Mouse (Mus musculus) embryonic facial prominence, embryonic 15.5 days (tissue): Measurements from ENCODE around the gene Krtap5-4. TPM values are rescaled to one million over a fixed set of nuclear protein-coding genes. Genes with fewer than 3 reads are reported as not detected.

ENCODE experiments used
- ATAC-seq: fragments of 200-750 bp; cut with Nextera tagmentation; 2 replicates; pipeline ENCODE4 v1.8.0; 2017; ENCODE audit warnings: low read depth, moderate TSS enrichment; ENCODE audit not compliant: insufficient number of reproducible peaks, low FRiP score, low TSS enrichment
- H3K27ac ChIP-seq: fragments of 300-500 bp; sonication (generic); replicated peaks from 2 replicates; pipeline ENCODE4 v1.5.1; 2015; ENCODE audit warnings: mild to moderate bottlenecking, inconsistent platforms
- H3K27me3 ChIP-seq: fragments of 300-500 bp; sonication (generic); 2 replicates; pipeline ENCODE4 v1.6.1; 2015; ENCODE audit warnings: inconsistent platforms
- H3K36me3 ChIP-seq: fragments of 300-500 bp; sonication (generic); 2 replicates; pipeline ENCODE4 v1.6.1; 2015; ENCODE audit warnings: mild to moderate bottlenecking, inconsistent platforms
- H3K4me1 ChIP-seq: fragments of 300-500 bp; sonication (generic); 2 replicates; pipeline ENCODE4 v1.6.1; 2015; ENCODE audit warnings: inconsistent platforms
- H3K4me2 ChIP-seq: fragments of 300-500 bp; sonication (generic); replicated peaks from 2 replicates; pipeline ENCODE4 v1.6.1; 2015; ENCODE audit warnings: mild to moderate bottlenecking, inconsistent platforms
- H3K4me3 ChIP-seq: fragments of 300-500 bp; sonication (generic); replicated peaks from 2 replicates; pipeline ENCODE4 v1.5.1; 2015; ENCODE audit warnings: mild to moderate bottlenecking, inconsistent platforms
- H3K9ac ChIP-seq: fragments of 300-500 bp; sonication (generic); 2 replicates; pipeline ENCODE4 v1.6.1; 2015; ENCODE audit warnings: inconsistent platforms
- H3K9me3 ChIP-seq: fragments of 300-500 bp; sonication (generic); replicated peaks from 2 replicates; pipeline ENCODE4 v1.6.1; 2016; ENCODE audit warnings: inconsistent platforms
- WGBS: fragments of 180-500 bp; shearing (Covaris S2); methylation state at CpG from one replicate; pipeline ENCODE4 v1.1.7; 2015; 5-methylcytosine and 5-hydroxymethylcytosine counted together
- polyA plus RNA-seq: library from polyadenylated mRNA; unstranded; fragments of >200 nt; fragmentation: Nextera tagmentation; extraction: Ambion mirVana; gene quantifications from 2 replicates; pipeline ENCODE4 v1.2.1, GENCODE M21; 2015

Gene Krtap5-4
- polyA plus RNA-seq, 1 experiment from 2014 or later = 0.21 TPM

- Histone ChIP-seq H3K9ac (no peak overlapping the region), H3K4me1 (peaks cover 9% of the 10 kb centered on the region), H3K4me3 (no peak overlapping the region), H3K27me3 (no peaks in the 10 kb centered on the region), H3K4me2 (no peak overlapping the region), H3K36me3 (no peaks in the 10 kb centered on the region), H3K9me3 (no peaks in the 10 kb centered on the region), H3K27ac (peak overlapping the region; percentile 68)
- 71% methylated on average over 3 of the region's 3 CpGs for WGBS
- ATAC-seq = no peak
Measured at GRCm38 (mm10) chr7:142342247-142342640, 38.9 kb downstream of the Krtap5-4 start.

DNA sequence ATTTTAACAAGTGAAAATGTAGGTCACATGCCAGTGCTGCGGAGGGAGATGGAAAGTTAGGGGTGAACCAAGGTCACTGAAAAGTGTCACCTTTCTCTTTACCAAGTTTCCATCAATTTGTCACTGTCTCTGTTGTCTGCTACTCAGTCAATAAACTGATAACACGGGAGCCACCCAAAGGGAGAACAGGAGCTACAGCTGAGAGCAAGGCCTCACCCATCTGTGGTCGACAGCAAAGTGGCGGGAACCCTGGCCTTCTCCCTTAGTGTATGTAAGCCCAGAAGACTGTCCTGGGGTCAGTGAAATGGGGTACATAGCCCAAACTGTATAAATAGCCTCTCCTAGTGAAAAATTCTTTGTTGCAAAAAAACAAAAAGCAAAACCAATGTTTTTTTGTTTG lies 44.2 kb downstream of the Krtap5-4 start:
- no peaks in the 10 kb centered on the region for H3K36me3 ChIP-seq
- peaks cover 6% of the 10 kb centered on the region for H3K4me1 ChIP-seq
- H3K27me3 ChIP-seq = no peaks in the 10 kb centered on the region
- H3K4me3 ChIP-seq = no peak overlapping the region
- H3K27ac ChIP-seq = no peak overlapping the region
- no peak overlapping the region for H3K9ac ChIP-seq
- no peak overlapping the region for H3K4me2 ChIP-seq
- 75% methylated on average over 4 of the region's 4 CpGs for WGBS
- ATAC-seq = no peak
- no peaks in the 10 kb centered on the region for H3K9me3 ChIP-seq

DNA sequence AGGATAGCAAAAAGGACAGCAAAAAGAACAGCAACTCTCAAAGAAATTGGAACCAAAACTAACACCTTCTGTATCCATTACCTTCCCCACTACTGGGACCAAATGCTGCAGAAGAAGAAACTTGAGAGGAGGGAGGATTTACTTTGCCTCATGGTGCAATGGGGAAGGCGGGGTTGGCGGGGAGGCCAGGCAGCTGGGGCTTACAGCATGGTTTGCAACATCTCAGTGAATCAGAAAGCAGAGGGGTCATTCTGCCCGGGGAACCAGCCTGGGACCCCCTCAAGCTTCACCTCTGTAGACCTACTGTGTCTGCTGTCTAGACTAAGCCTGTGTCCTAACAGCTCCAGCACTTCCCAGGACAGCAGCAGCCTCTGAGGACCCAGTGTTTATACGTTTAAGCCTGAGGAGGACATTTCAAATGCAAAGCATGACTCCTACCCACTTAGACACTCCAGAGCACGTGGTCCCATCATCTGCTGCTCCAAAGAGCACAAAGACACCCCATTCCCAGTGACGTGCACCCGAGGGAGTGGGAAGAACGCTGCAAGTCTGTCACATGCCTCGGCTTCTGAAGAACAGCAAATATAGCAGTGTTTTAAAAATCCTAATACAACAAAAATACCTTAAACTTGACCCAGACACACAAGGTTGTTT lies 46.1 kb downstream of the Krtap5-4 start:
- WGBS = 24% methylated on average over 9 of the region's 9 CpGs
- peak overlapping the region; percentile 74; the same call in 1 of the 2 replicates for H3K27ac ChIP-seq
- ATAC-seq = no peak

GRCm38 (mm10) chr7:142351569-142351968 lies 48.2 kb downstream of the Krtap5-4 start:
- no peaks in the 10 kb centered on the region for H3K27me3 ChIP-seq
- H3K36me3 ChIP-seq = no peaks in the 10 kb centered on the region
- peaks cover 6% of the 10 kb centered on the region for H3K4me1 ChIP-seq
- H3K9me3 ChIP-seq = no peaks in the 10 kb centered on the region
- H3K4me2 ChIP-seq = no peak overlapping the region
- no peak overlapping the region for H3K4me3 ChIP-seq
- no peak for ATAC-seq
- no peak overlapping the region for H3K27ac ChIP-seq
- no peak overlapping the region for H3K9ac ChIP-seq
- 69% methylated on average over 5 of the region's 5 CpGs for WGBS

More for the DNA sequence above, 46.1 kb downstream of the Krtap5-4 start:
- no peaks in the 10 kb centered on the region for H3K9me3 ChIP-seq
- H3K27me3 ChIP-seq = no peaks in the 10 kb centered on the region
- H3K4me2 ChIP-seq = no peak overlapping the region
- H3K4me3 ChIP-seq = no peak overlapping the region
- H3K36me3 ChIP-seq = no peaks in the 10 kb centered on the region
- no peak overlapping the region for H3K9ac ChIP-seq
- peaks cover 6% of the 10 kb centered on the region for H3K4me1 ChIP-seq

GRCm38 (mm10) chr7:142353854-142354253 lies 50.5 kb downstream of the Krtap5-4 start:
- Histone ChIP-seq H3K4me2 (no peak overlapping the region), H3K4me1 (peaks cover 6% of the 10 kb centered on the region), H3K9ac (no peak overlapping the region), H3K4me3 (no peak overlapping the region), H3K27me3 (no peaks in the 10 kb centered on the region), H3K36me3 (no peaks in the 10 kb centered on the region), H3K9me3 (no peaks in the 10 kb centered on the region), H3K27ac (no peak overlapping the region)
- 60% methylated on average over 5 of the region's 5 CpGs for WGBS
- no peak for ATAC-seq

Other genes starting within 250 kb of the Krtap5-4 start
- 79.5 and 82.6 TPM in 2 replicates for gene Mob2, start 242.5 kb upstream of the Krtap5-4 start, polyA plus RNA-seq
- gene Dusp8, start 207.7 kb upstream of the Krtap5-4 start, polyA plus RNA-seq = 6.5 and 7.7 TPM in 2 replicates
- gene Gm45618, start 182.8 kb upstream of the Krtap5-4 start, polyA plus RNA-seq = 0.79 and 1.7 TPM in 2 replicates
- not detected in 2 replicates for gene Gm39115, start 167.5 kb upstream of the Krtap5-4 start, polyA plus RNA-seq
- gene Gm45337, start 158.9 kb upstream of the Krtap5-4 start, polyA plus RNA-seq = 1.0 and 1.1 TPM in 2 replicates
- 0.77 and 0.79 TPM in 2 replicates for gene Gm29735, start 146.4 kb upstream of the Krtap5-4 start, polyA plus RNA-seq
- 1.4 and 1.7 TPM in 2 replicates for gene Gm4553, start 137.8 kb upstream of the Krtap5-4 start, polyA plus RNA-seq
- 0.75 and 1.2 TPM in 2 replicates for gene Krtap5-2, start 127.5 kb upstream of the Krtap5-4 start, polyA plus RNA-seq
- gene Gm10153, start 113.2 kb upstream of the Krtap5-4 start, polyA plus RNA-seq = 0.47 and 0.57 TPM in 2 replicates
- 0.16 and 0.30 TPM in 2 replicates for gene Krtap5-3, start 102.2 kb upstream of the Krtap5-4 start, polyA plus RNA-seq
- gene Gm7579, start 91.7 kb upstream of the Krtap5-4 start, polyA plus RNA-seq = 1.7 and 1.8 TPM in 2 replicates
- 0.73 and 0.75 TPM in 2 replicates for gene Krtap5-5, start 73.6 kb upstream of the Krtap5-4 start, polyA plus RNA-seq
- gene Gm40460, start 62.5 kb upstream of the Krtap5-4 start, polyA plus RNA-seq = 0.40 and 1.0 TPM in 2 replicates
- gene Gm2431, start 45.2 kb upstream of the Krtap5-4 start, polyA plus RNA-seq = not detected in 2 replicates
- 0.31 TPM in 1 of 2 replicates, not detected in the other for gene Gm4559, start 29.2 kb upstream of the Krtap5-4 start, polyA plus RNA-seq
- gene Krtap5-1, start 6.4 kb upstream of the Krtap5-4 start, polyA plus RNA-seq = 0.56 TPM in 1 of 2 replicates, not detected in the other
- 7.5 and 7.8 TPM in 2 replicates for gene Ifitm10, start 70.2 kb downstream of the Krtap5-4 start, polyA plus RNA-seq
- not detected in 2 replicates for gene Gm49369, start 79.1 kb downstream of the Krtap5-4 start, polyA plus RNA-seq
- gene Ctsd, start 84.5 kb downstream of the Krtap5-4 start, polyA plus RNA-seq = 374 and 387 TPM in 2 replicates
- gene Syt8, start 131.3 kb downstream of the Krtap5-4 start, polyA plus RNA-seq = 3.9 and 4.5 TPM in 2 replicates
- 169 and 228 TPM in 2 replicates for gene Tnni2, start 138.3 kb downstream of the Krtap5-4 start, polyA plus RNA-seq
- gene Lsp1, start 157.3 kb downstream of the Krtap5-4 start, polyA plus RNA-seq = 49.3 and 58.9 TPM in 2 replicates
- gene Tnnt3, start 195.3 kb downstream of the Krtap5-4 start, polyA plus RNA-seq = 167 and 228 TPM in 2 replicates
- 28.5 and 32.7 TPM in 2 replicates for gene Mrpl23, start 229.1 kb downstream of the Krtap5-4 start, polyA plus RNA-seq